Mouse (Mus musculus): ENCODE data around the gene Olfr464. TPM values are rescaled to one million over a fixed set of nuclear protein-coding genes. Genes with fewer than 3 reads are reported as not detected.

Olfr464 gene
- polyA plus RNA-seq, 1 experiment from 2014 or later, result not detected

Other genes starting within 250 kb of the Olfr464 start
- 178 and 184 TPM in 2 replicates for gene Supt4a, start 183.4 kb downstream of the Olfr464 start, polyA plus RNA-seq (2016; fragmentation: Nextera tagmentation; extraction: Ambion mirVana)
- gene Tspoap1, start 160.4 kb downstream of the Olfr464 start, polyA plus RNA-seq (2016; fragmentation: Nextera tagmentation; extraction: Ambion mirVana), result 7.8 and 10.5 TPM in 2 replicates
- gene Mpo, start 127.4 kb downstream of the Olfr464 start, polyA plus RNA-seq (2016; fragmentation: Nextera tagmentation; extraction: Ambion mirVana), result 2.8 and 5.0 TPM in 2 replicates
- gene Lpo, start 92.7 kb downstream of the Olfr464 start, polyA plus RNA-seq (2016; fragmentation: Nextera tagmentation; extraction: Ambion mirVana), result 0.31 and 0.57 TPM in 2 replicates
- 17.2 and 18.6 TPM in 2 replicates for gene Mks1, start 67.8 kb downstream of the Olfr464 start, polyA plus RNA-seq (2016; fragmentation: Nextera tagmentation; extraction: Ambion mirVana)
- not detected in 2 replicates for gene Epx, start 45.4 kb downstream of the Olfr464 start, polyA plus RNA-seq (2016; fragmentation: Nextera tagmentation; extraction: Ambion mirVana)
- gene Olfr462, start 28.7 kb downstream of the Olfr464 start, polyA plus RNA-seq (2016; fragmentation: Nextera tagmentation; extraction: Ambion mirVana), result not detected in 2 replicates
- not detected in 2 replicates for gene Olfr463, start 23.6 kb downstream of the Olfr464 start, polyA plus RNA-seq (2016; fragmentation: Nextera tagmentation; extraction: Ambion mirVana)
- gene Dynll2, start 66.6 kb upstream of the Olfr464 start, polyA plus RNA-seq (2016; fragmentation: Nextera tagmentation; extraction: Ambion mirVana), result 29.4 and 39.9 TPM in 2 replicates
- gene Srsf1, start 126.4 kb upstream of the Olfr464 start, polyA plus RNA-seq (2016; fragmentation: Nextera tagmentation; extraction: Ambion mirVana), result 337 and 377 TPM in 2 replicates
- 64.7 and 64.8 TPM in 2 replicates for gene Vezf1, start 147.3 kb upstream of the Olfr464 start, polyA plus RNA-seq (2016; fragmentation: Nextera tagmentation; extraction: Ambion mirVana)
- gene Cuedc1, start 177.1 kb upstream of the Olfr464 start, polyA plus RNA-seq (2016; fragmentation: Nextera tagmentation; extraction: Ambion mirVana), result 20.5 and 27.1 TPM in 2 replicates

All from hindbrain, embryonic 10.5 days (tissue).